Mouse (Mus musculus): ENCODE measurements around the gene Rsrc1. TPM values are rescaled to one million over a fixed set of nuclear protein-coding genes. Genes with fewer than 3 reads are reported as not detected.

Gene Rsrc1
- polyA plus RNA-seq, 1 experiment from 2014 or later = 40.7 TPM

Other genes with a start within 250 kb of the Rsrc1 start
- 40.6 and 42.4 TPM in 2 replicates for gene Shox2, start 381 bp downstream of the Rsrc1 start, polyA plus RNA-seq (2016; fragmentation: Nextera tagmentation; extraction: Ambion mirVana)

All from hindbrain, embryonic 12.5 days (tissue).